Mouse (Mus musculus) liver, embryonic 16.5 days (tissue): ENCODE data around the gene Ptbp2. TPM values are rescaled to one million over a fixed set of nuclear protein-coding genes. Genes with fewer than 3 reads are reported as not detected.

ENCODE experiments used
- ATAC-seq: fragments of 200-750 bp; cut with Nextera tagmentation; 2 replicates; pipeline ENCODE4 v1.8.0; 2017; ENCODE audit warnings: low read depth, mild to moderate bottlenecking, moderate number of reproducible peaks, moderate library complexity
- H3K27ac ChIP-seq: fragments of 300-500 bp; sonication (generic); 2 replicates; pipeline ENCODE4 v1.5.1; 2014; ENCODE audit warnings: mild to moderate bottlenecking, low read length
- H3K27me3 ChIP-seq: fragments of 300-500 bp; sonication (generic); 2 replicates; pipeline ENCODE4 v1.6.1; 2014; ENCODE audit warnings: low read depth, low read length, mixed read lengths; ENCODE audit not compliant: control insufficient read depth, insufficient read depth
- H3K36me3 ChIP-seq: fragments of 300-500 bp; sonication (generic); 2 replicates; pipeline ENCODE4 v1.6.1; 2014; ENCODE audit warnings: mild to moderate bottlenecking; ENCODE audit not compliant: control insufficient read depth, insufficient read depth
- H3K4me1 ChIP-seq: fragments of 300-500 bp; sonication (generic); 2 replicates; pipeline ENCODE4 v1.6.1; 2014; ENCODE audit warnings: low read depth, low read length, mixed read lengths; ENCODE audit not compliant: control insufficient read depth
- H3K4me2 ChIP-seq: fragments of 300-500 bp; sonication (generic); 2 replicates; pipeline ENCODE4 v1.6.1; 2014; ENCODE audit warnings: low read depth, low read length, mixed read lengths
- H3K4me3 ChIP-seq: fragments of 300-500 bp; sonication (generic); 2 replicates; pipeline ENCODE4 v1.5.1; 2014; ENCODE audit warnings: low read depth, mild to moderate bottlenecking, low read length
- H3K9ac ChIP-seq: fragments of 300-500 bp; sonication (generic); 2 replicates; pipeline ENCODE4 v1.6.1; 2014; ENCODE audit warnings: low read depth, low read length
- H3K9me3 ChIP-seq: fragments of 300-500 bp; sonication (generic); replicated peaks from 2 replicates; pipeline ENCODE4 v1.6.1; 2016; ENCODE audit warnings: low read length; ENCODE audit not compliant: control insufficient read depth
- WGBS: fragments of 180-500 bp; shearing (Covaris S2); extraction: QIAGEN DNeasy Blood & Tissue Kit; methylation state at CpG from one replicate; pipeline ENCODE4 v1.1.7; 2014; ENCODE audit not compliant: insufficient replicate concordance; 5-methylcytosine and 5-hydroxymethylcytosine counted together
- microRNA-seq: library from miRNA; unstranded; fragments of <30 nt; microRNA quantifications from one replicate; pipeline ENCODE4, GENCODE M21; 2016
- polyA plus RNA-seq: library from polyadenylated mRNA; unstranded; fragments of >200 nt; fragmentation: Nextera tagmentation; extraction: Ambion mirVana; gene quantifications from 2 replicates; pipeline ENCODE4 v1.2.1, GENCODE M21; 2015

Ptbp2 gene
- polyA plus RNA-seq, 1 experiment from 2014 or later: 5.6 TPM

GRCm38 (mm10) chr3:119745801-119746200, 38.5 kb downstream of the Ptbp2 start:
- no peak overlapping the region for H3K9ac ChIP-seq
- no peak overlapping the region for H3K4me2 ChIP-seq
- H3K4me3 ChIP-seq: no peak overlapping the region
- no peaks in the 10 kb centered on the region for H3K9me3 ChIP-seq
- no peaks in the 10 kb centered on the region for H3K27me3 ChIP-seq
- peaks cover 4% of the 10 kb centered on the region; the same call in 1 of the 2 replicates for H3K36me3 ChIP-seq
- H3K4me1 ChIP-seq: no peaks in the 10 kb centered on the region; the same call in 1 of the 2 replicates
- no peak overlapping the region for H3K27ac ChIP-seq
- no peak for ATAC-seq
- 71% methylated on average over 1 of the region's 1 CpGs for WGBS

- Histone ChIP-seq H3K9me3 (no peaks in the 10 kb centered on the region), H3K4me3 (no peak overlapping the region), H3K4me2 (no peak overlapping the region), H3K27me3 (no peaks in the 10 kb centered on the region), H3K27ac (no peak overlapping the region), H3K9ac (no peak overlapping the region), H3K4me1 (no peaks in the 10 kb centered on the region), H3K36me3 (no peaks in the 10 kb centered on the region; the same call in 1 of the 2 replicates)
- no peak for ATAC-seq
- 68% methylated on average over 2 of the region's 2 CpGs for WGBS
Observed at GRCm38 (mm10) chr3:119729863-119730262, 54.4 kb downstream of the Ptbp2 start.

- H3K27ac ChIP-seq: no peak overlapping the region
- ATAC-seq: no peak
- no peaks in the 10 kb centered on the region for H3K36me3 ChIP-seq
- H3K4me2 ChIP-seq: no peak overlapping the region
- H3K27me3 ChIP-seq: no peaks in the 10 kb centered on the region
- H3K4me1 ChIP-seq: no peaks in the 10 kb centered on the region
- 73% methylated on average over 5 of the region's 5 CpGs for WGBS
- H3K9ac ChIP-seq: no peak overlapping the region
- H3K9me3 ChIP-seq: no peaks in the 10 kb centered on the region
- no peak overlapping the region for H3K4me3 ChIP-seq
Observed at GRCm38 (mm10) chr3:119712066-119712465, 72.2 kb downstream of the Ptbp2 start.

GRCm38 (mm10) chr3:119711503-119711902, 72.8 kb downstream of the Ptbp2 start:
- Histone ChIP-seq H3K36me3 (no peaks in the 10 kb centered on the region), H3K4me1 (no peaks in the 10 kb centered on the region), H3K4me2 (no peak overlapping the region), H3K27me3 (no peaks in the 10 kb centered on the region), H3K27ac (no peak overlapping the region), H3K4me3 (no peak overlapping the region), H3K9ac (no peak overlapping the region), H3K9me3 (no peaks in the 10 kb centered on the region)
- 62% methylated on average over 3 of the region's 3 CpGs for WGBS
- ATAC-seq: no peak

GRCm38 (mm10) chr3:119701467-119701866, 82.8 kb downstream of the Ptbp2 start:
- Histone ChIP-seq H3K27me3 (no peaks in the 10 kb centered on the region), H3K27ac (no peak overlapping the region), H3K4me3 (no peak overlapping the region), H3K9me3 (no peaks in the 10 kb centered on the region), H3K36me3 (no peaks in the 10 kb centered on the region), H3K4me1 (no peaks in the 10 kb centered on the region; the same call in 1 of the 2 replicates), H3K4me2 (no peak overlapping the region), H3K9ac (no peak overlapping the region)
- 39% methylated on average over 3 of the region's 3 CpGs for WGBS
- ATAC-seq: peak; percentile 55; the same call in 1 of the 2 replicates

GRCm38 (mm10) chr3:119684741-119685140, 99.5 kb downstream of the Ptbp2 start:
- Histone ChIP-seq H3K36me3 (no peaks in the 10 kb centered on the region), H3K4me2 (no peak overlapping the region), H3K9ac (no peak overlapping the region), H3K27ac (no peak overlapping the region), H3K4me1 (no peaks in the 10 kb centered on the region), H3K9me3 (no peaks in the 10 kb centered on the region), H3K4me3 (no peak overlapping the region), H3K27me3 (no peaks in the 10 kb centered on the region)
- ATAC-seq: no peak
- whole genome bisulfite sequencing: 61% methylated on average over 6 of the region's 6 CpGs

Small RNAs within 50 kb of the gene (microRNA-seq; reads per million reads assigned to microRNA genes)
- gene Gm24744: not detected
